Mouse (Mus musculus): ENCODE data around the gene Smim24.
A peak's percentile ranks its signal among the peaks of the same experiment; 100 is the strongest.

The Smim24 gene

GRCm38 (mm10) chr10:81423476-81424245 is 30.8 kb downstream of the Smim24 start:
- DNase-seq: no peak

GRCm38 (mm10) chr10:81424246-81425051 is 31.6 kb downstream of the Smim24 start:
- no peak for DNase-seq

GRCm38 (mm10) chr10:81425236-81425850 is 32.5 kb downstream of the Smim24 start:
- DNase-seq: no peak

GRCm38 (mm10) chr10:81426081-81426671 is 33.3 kb downstream of the Smim24 start:
- no peak for DNase-seq

GRCm38 (mm10) chr10:81426897-81427296 is 34.0 kb downstream of the Smim24 start:
- no peak for DNase-seq

- no peak for DNase-seq
Observed at GRCm38 (mm10) chr10:81427327-81427726, 34.5 kb downstream of the Smim24 start.

GRCm38 (mm10) chr10:81427804-81428506 is 35.1 kb downstream of the Smim24 start:
- DNase-seq: no peak

GRCm38 (mm10) chr10:81428507-81428870 is 35.6 kb downstream of the Smim24 start:
- no peak for DNase-seq

- DNase-seq: no peak
Observed at GRCm38 (mm10) chr10:81429092-81429491, 36.2 kb downstream of the Smim24 start.

GRCm38 (mm10) chr10:81429605-81430061 is 36.8 kb downstream of the Smim24 start:
- DNase-seq: peak; percentile 74

- DNase-seq: peak; percentile 86
Observed at GRCm38 (mm10) chr10:81430141-81430830, 37.4 kb downstream of the Smim24 start.

- DNase-seq: peak; percentile 81
Observed at GRCm38 (mm10) chr10:81430831-81431525, 38.1 kb downstream of the Smim24 start.

GRCm38 (mm10) chr10:81431526-81432168 is 38.8 kb downstream of the Smim24 start:
- DNase-seq: peak; percentile 64

- DNase-seq: no peak
Observed at GRCm38 (mm10) chr10:81432169-81432867, 39.5 kb downstream of the Smim24 start.

GRCm38 (mm10) chr10:81432868-81433262 is 40.0 kb downstream of the Smim24 start:
- peak; percentile 97 for DNase-seq

GRCm38 (mm10) chr10:81433541-81434289 is 40.9 kb downstream of the Smim24 start:
- DNase-seq: no peak

- no peak for DNase-seq
Observed at GRCm38 (mm10) chr10:81434361-81435263, 41.8 kb downstream of the Smim24 start.

- DNase-seq: peak; percentile 70
Observed at GRCm38 (mm10) chr10:81435436-81435835, 42.6 kb downstream of the Smim24 start.
